ENCODE assay signal across 7 mouse cellular contexts in genomic region chr1:179734500-179735474, GRCm38 (mm10). TPM values are rescaled to one million over a fixed set of nuclear protein-coding genes. Genes with fewer than 3 reads are reported as not detected.
A peak's percentile ranks its signal among the peaks of the same experiment; 100 is the strongest.
DNase-seq lines count a peak whose midpoint lies in the region; ATAC-seq and TF ChIP-seq lines count a peak whose summit lies in the region.

No protein-coding gene starts in this region.

- H3K27me3 ChIP-seq in MEL (ENCODE audit: control insufficient read depth in 1 of 2, insufficient read depth in 2 of 2, low read length in 2 of 2): no peaks in the 10 kb centered on the region
- no peaks in the 10 kb centered on the region for H3K27me3 ChIP-seq in embryonic facial prominence, embryonic 10.5 days (replicated peaks; ENCODE audit: low read depth, poor library complexity, severe bottlenecking)
- no peaks in the 10 kb centered on the region for H3K27me3 ChIP-seq in heart, embryonic 15.5 days

- H3K27ac ChIP-seq in MEL (ENCODE audit: control insufficient read depth, low read depth, low read length): no peak overlapping the region
- no peak overlapping the region for H3K27ac ChIP-seq in embryonic facial prominence, embryonic 10.5 days (replicated peaks)
- H3K27ac ChIP-seq in heart, embryonic 15.5 days: no peak overlapping the region

- peak in 1 of 2 experiments; percentile 7; a peak in 1 of 4 replicates for TF ChIP-seq EP300 in MEL (IDR thresholded peaks at IDR 0.05; ENCODE audit: low read depth in 1 of 2, low read length in 2 of 2)

- peak overlapping the region; percentile 41 for H3K9ac ChIP-seq in MEL (ENCODE audit: control insufficient read depth, low read depth, low read length, poor library complexity, severe bottlenecking)
- no peak overlapping the region for H3K9ac ChIP-seq in heart, embryonic 15.5 days

- H3K9me3 ChIP-seq in MEL (replicated peaks; ENCODE audit: insufficient read depth, low read length): no peaks in the 10 kb centered on the region
- no peaks in the 10 kb centered on the region for H3K9me3 ChIP-seq in embryonic facial prominence, embryonic 10.5 days
- no peaks in the 10 kb centered on the region for H3K9me3 ChIP-seq in heart, embryonic 15.5 days (replicated peaks)

- H3K79me2 ChIP-seq in MEL (ENCODE audit: control insufficient read depth, insufficient read depth, low read length, poor library complexity): no peaks in the 10 kb centered on the region

- no peak; a peak in 1 of 4 replicates for TF ChIP-seq POLR2A in MEL (IDR thresholded peaks at IDR 0.05; ENCODE audit: control insufficient read depth in 1 of 2, insufficient read depth in 1 of 2, low read depth in 1 of 2, low read length in 2 of 2, poor library complexity in 1 of 2)

- 36% methylated on average over 15 of the region's 15 CpGs for WGBS in embryonic facial prominence, embryonic 10.5 days
- 28% methylated on average over 15 of the region's 15 CpGs for WGBS in heart, embryonic 15.5 days

- ATAC-seq in heart, embryonic 15.5 days (replicated peaks; ENCODE audit: insufficient number of reproducible peaks, insufficient read depth, low FRiP score, low read depth): no peak
- ATAC-seq in megakaryocyte progenitor cell, adult 5-6 weeks (replicated peaks; ENCODE audit: poor library complexity): peak; percentile 94

- peak; percentile 93 to 98 (median 97) for TF ChIP-seq CTCF in MEL (IDR thresholded peaks at IDR 0.05 in 2 of 3, conservative IDR thresholded peaks at IDR 0.05 in 1 of 3; ENCODE audit: control insufficient read depth in 1 of 3, insufficient read depth in 1 of 3, low read depth in 2 of 3, low read length in 3 of 3, poor library complexity in 1 of 3, severe bottlenecking in 1 of 3)

- TF ChIP-seq RAD21 in MEL (IDR thresholded peaks at IDR 0.05; ENCODE audit: low read depth, low read length): peak; percentile 84

- no peaks in the 10 kb centered on the region for H3K36me3 ChIP-seq in MEL (ENCODE audit: control insufficient read depth in 1 of 2, insufficient read depth in 2 of 2, low read length in 2 of 2)
- H3K36me3 ChIP-seq in embryonic facial prominence, embryonic 10.5 days (replicated peaks): no peaks in the 10 kb centered on the region
- no peaks in the 10 kb centered on the region for H3K36me3 ChIP-seq in heart, embryonic 15.5 days

- no peaks in the 10 kb centered on the region for H3K4me1 ChIP-seq in MEL (ENCODE audit: control insufficient read depth in 1 of 2, insufficient read depth in 2 of 2, low read length in 2 of 2)
- H3K4me1 ChIP-seq in embryonic facial prominence, embryonic 10.5 days: no peaks in the 10 kb centered on the region
- no peaks in the 10 kb centered on the region for H3K4me1 ChIP-seq in heart, embryonic 15.5 days (replicated peaks)

- H3K4me3 ChIP-seq in MEL (ENCODE audit: control insufficient read depth in 1 of 2, insufficient read depth in 1 of 2, low read depth in 2 of 2, low read length in 2 of 2): peak overlapping the region; percentile 56 to 67
- H3K4me3 ChIP-seq in embryonic facial prominence, embryonic 10.5 days: peak overlapping the region; percentile 21; the same call in 1 of the 2 replicates
- H3K4me3 ChIP-seq in heart, embryonic 15.5 days: 0 out of 2 replicates have a peak overlapping the region, but pooled peaks have one; percentile 14

- DNase-seq in MEL (ENCODE audit: low read depth, low spot score): peak; percentile 86
- peak; percentile 34 for DNase-seq in adrenal gland, adult 8-10 months
- DNase-seq in embryonic facial prominence, embryonic 10.5 days (ENCODE audit: low spot score): peak; percentile 71
- DNase-seq in layer of hippocampus, postnatal 25 days (ENCODE audit: extremely low spot score in 1 of 2, low spot score in 1 of 2): peak; percentile 59 to 74
- peak; percentile 77 to 81 for DNase-seq in spleen, postnatal 10 days (ENCODE audit: low spot score in 2 of 2)

- peak overlapping the region; percentile 29 for H3K4me2 ChIP-seq in heart, embryonic 15.5 days

TF ChIP-seq in MEL, 35 proteins besides CTCF, POLR2A, EP300 and RAD21:
- TF ChIP-seq MAZ (IDR thresholded peaks at IDR 0.05; ENCODE audit: low read depth, low read length) (peak; percentile 81), E2F4 (IDR thresholded peaks at IDR 0.05; ENCODE audit: borderline replicate concordance, low read depth, low read length) (no peak), SMC3 (IDR thresholded peaks at IDR 0.05; ENCODE audit: low read depth, low read length) (peak; percentile 81), RCOR1 (IDR thresholded peaks at IDR 0.05; ENCODE audit: low read depth, low read length) (peak; percentile 24; the same call in 1 of the 2 replicates), MXI1 (IDR thresholded peaks at IDR 0.05; ENCODE audit: low read depth, low read length) (peak; percentile 2; the same call in 1 of the 2 replicates), HCFC1 (IDR thresholded peaks at IDR 0.05; ENCODE audit: low read depth, low read length) (peak; percentile 51), ZC3H11A (IDR thresholded peaks at IDR 0.05; ENCODE audit: low read depth, low read length) (peak; percentile 82), ELF1 (IDR thresholded peaks at IDR 0.05; ENCODE audit: low read depth, low read length) (0 out of 2 replicates have a peak, but pooled peaks have one; percentile 13), SIN3A (IDR thresholded peaks at IDR 0.05; ENCODE audit: low read length) (peak; percentile 32; the same call in 1 of the 2 replicates), TAL1 (IDR thresholded peaks at IDR 0.05; ENCODE audit: low read length) (no peak), MAX (IDR thresholded peaks at IDR 0.05; ENCODE audit: low read length) (no peak), MYC (IDR thresholded peaks at IDR 0.05; ENCODE audit: low read depth, low read length) (0 out of 2 replicates have a peak, but pooled peaks have one; percentile 9), GATA1 (IDR thresholded peaks at IDR 0.05; ENCODE audit: low read depth, low read length) (peak; percentile 59), CHD2 (IDR thresholded peaks at IDR 0.05; ENCODE audit: low read length) (no peak), CHD1 (IDR thresholded peaks at IDR 0.05; ENCODE audit: low read depth, low read length) (peak; percentile 98), USF1 (IDR thresholded peaks at IDR 0.05; ENCODE audit: low read depth, low read length) (no peak), JUND (IDR thresholded peaks at IDR 0.05; ENCODE audit: low read depth, low read length) (0 out of 2 replicates have a peak, but pooled peaks have one; percentile 45), ZNF384 (IDR thresholded peaks at IDR 0.05; ENCODE audit: low read depth, low read length) (peak; percentile 74; the same call in 1 of the 2 replicates), GABPA (IDR thresholded peaks at IDR 0.05; ENCODE audit: low read depth, low read length) (0 out of 2 replicates have a peak, but pooled peaks have one; percentile 49), BHLHE40 (IDR thresholded peaks at IDR 0.05; ENCODE audit: borderline replicate concordance, low read depth, low read length) (0 out of 2 replicates have a peak, but pooled peaks have one; percentile 26)

RNA-seq across cellular contexts. Expression of gene Kif28, which starts 10.3 kb away (rescaled TPM):
- total RNA-seq in MEL (2012; rRNA removed): 0.03 and 0.27 TPM in 2 replicates
- polyA plus RNA-seq in MEL (2012; ENCODE audit: insufficient read depth in 1 of 2, insufficient read length in 2 of 2, low read depth in 1 of 2, low replicate concordance in 2 of 2, missing spikeins in 1 of 2): under 1 TPM in 1 of 2 experiments, not detected in 1; 0.13 TPM
- total RNA-seq in adrenal gland, adult 8-10 months (2022): under 1 TPM in 1 of 4 experiments, not detected in 3; 0.22 TPM
- 0.06 TPM in 1 of 2 replicates, not detected in the other for polyA plus RNA-seq in embryonic facial prominence, embryonic 10.5 days (2016; fragmentation: Nextera tagmentation; extraction: Ambion mirVana)
- polyA plus RNA-seq in heart, embryonic 15.5 days (2015; fragmentation: Nextera tagmentation; extraction: Ambion mirVana): 0.06 and 0.08 TPM in 2 replicates
- total RNA-seq in layer of hippocampus, postnatal 25 days (2021): under 1 TPM; 0.14 to 0.34 TPM
- not detected in 2 replicates for total RNA-seq in megakaryocyte progenitor cell, adult 5-6 weeks (2015)
- total RNA-seq in megakaryocyte progenitor cell, adult 5-6 weeks (2017): not detected in 2 replicates

Comparison
In these comparisons a context has a peak if more than half of its experiments do, and no peak if none do; other contexts are left out.
1. DNase-seq: peak in every context shown above with its lines; median percentile 86 in MEL; 79 in spleen, postnatal 10 days; 71 in embryonic facial prominence, embryonic 10.5 days; 66 in layer of hippocampus, postnatal 25 days; 34 in adrenal gland, adult 8-10 months.